Mouse (Mus musculus) megakaryocyte, embryonic 14.5 days (primary cell): ENCODE data around the gene Fbn1.

Experiments used
- FLI1 ChIP-seq: IDR thresholded peaks from 2 replicates; pipeline ENCODE4 v1.6.1; 2012; ENCODE audit warnings: low read length, inconsistent platforms, mixed read lengths
- GATA1 ChIP-seq: IDR thresholded peaks from 3 replicates; pipeline ENCODE4 v1.6.1; 2012; ENCODE audit warnings: mixed read lengths, low read length, inconsistent platforms, borderline replicate concordance

DNA sequence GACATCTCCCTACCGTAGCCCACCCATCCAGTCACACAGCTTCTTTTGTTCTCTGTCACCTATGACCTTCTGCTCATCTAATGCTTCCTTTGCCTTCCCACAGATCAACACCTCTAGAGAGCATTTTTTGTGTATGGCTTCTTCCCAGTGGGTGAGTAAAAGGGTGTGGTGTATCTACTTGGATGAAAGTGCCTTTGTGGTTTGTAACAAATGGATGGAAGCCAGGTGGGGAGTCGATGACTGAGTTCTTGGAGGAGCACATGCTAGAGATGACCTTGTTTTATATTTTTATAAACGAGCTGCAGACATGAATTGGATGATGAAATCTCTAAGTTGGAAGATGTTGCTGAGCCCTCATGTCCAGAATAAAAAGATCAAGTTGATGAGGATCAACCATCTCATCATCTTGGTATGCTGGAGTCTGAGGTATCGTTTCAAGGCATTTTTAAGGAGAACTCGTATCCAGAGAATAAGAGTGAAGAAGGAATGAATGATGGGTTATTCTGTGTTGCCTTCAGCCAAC, 213.8 kb downstream of the Fbn1 start:
- TF ChIP-seq GATA1 (no peak), FLI1 (no peak)
